Mouse (Mus musculus) MEL (cell line): ENCODE data around the gene Neo1. TPM values are rescaled to one million over a fixed set of nuclear protein-coding genes. Genes with fewer than 3 reads are reported as not detected.

ENCODE experiments used
- DNase-seq: peaks from one replicate; pipeline ENCODE4 v3.0.0; 2011; ENCODE audit warnings: low read depth, low spot score
- H3K27ac ChIP-seq: 2 replicates; pipeline ENCODE4 v1.5.1; 2012; ENCODE audit warnings: low read depth, mild to moderate bottlenecking, control low read depth, low read length, moderate library complexity; ENCODE audit not compliant: control insufficient read depth
- H3K27me3 ChIP-seq, 2 experiments: fragments of 150-350 bp in 1 of 2; sonication (generic) in 1 of 2; 2 replicates each; pipeline ENCODE4 v1.6.1; 2012; ENCODE audit warnings: low read length in 2 of 2, mild to moderate bottlenecking in 2 of 2, improper control_type of control experiment in 1 of 2, moderate library complexity in 1 of 2; ENCODE audit not compliant: insufficient read depth in 2 of 2, control insufficient read depth in 1 of 2
- H3K36me3 ChIP-seq, 2 experiments: 2 replicates each; pipeline ENCODE4 v1.6.1; 2012 to 2014; ENCODE audit warnings: low read length in 2 of 2, improper control_type of control experiment in 1 of 2, inconsistent platforms in 1 of 2, mild to moderate bottlenecking in 1 of 2; ENCODE audit not compliant: insufficient read depth in 2 of 2, control insufficient read depth in 1 of 2
- H3K4me1 ChIP-seq, 2 experiments: fragments of 150-350 bp in 1 of 2; sonication (generic) in 1 of 2; 2 replicates each; pipeline ENCODE4 v1.6.1; 2012; ENCODE audit warnings: low read length in 2 of 2, improper control_type of control experiment in 1 of 2, mild to moderate bottlenecking in 1 of 2; ENCODE audit not compliant: insufficient read depth in 2 of 2, control insufficient read depth in 1 of 2
- H3K4me3 ChIP-seq, 2 experiments: fragments of 150-350 bp in 1 of 2; sonication (generic) in 1 of 2; 2 replicates each; pipeline ENCODE4 v1.5.1; 2012; ENCODE audit warnings: low read depth in 2 of 2, low read length in 2 of 2, mild to moderate bottlenecking in 2 of 2, moderate library complexity in 2 of 2, control low read depth in 1 of 2, improper control_type of control experiment in 1 of 2; ENCODE audit not compliant: control insufficient read depth in 1 of 2, insufficient read depth in 1 of 2
- H3K79me2 ChIP-seq: 2 replicates; pipeline ENCODE4 v1.6.1; 2012; ENCODE audit warnings: mild to moderate bottlenecking, low read length, moderate library complexity; ENCODE audit not compliant: control insufficient read depth, poor library complexity, insufficient read depth
- H3K9ac ChIP-seq: 2 replicates; pipeline ENCODE4 v1.6.1; 2012; ENCODE audit warnings: low read depth, mild to moderate bottlenecking, control low read depth, low read length, moderate library complexity; ENCODE audit not compliant: control insufficient read depth, poor library complexity, severe bottlenecking
- H3K9me3 ChIP-seq: fragments of 150-350 bp; sonication (generic); replicated peaks from 2 replicates; pipeline ENCODE4 v1.6.1; 2012; ENCODE audit warnings: mild to moderate bottlenecking, low read length, improper control_type of control experiment, moderate library complexity; ENCODE audit not compliant: insufficient read depth
- BHLHE40 ChIP-seq: IDR thresholded peaks from 2 replicates; pipeline ENCODE4 v1.6.1; 2012; ENCODE audit warnings: low read depth, mild to moderate bottlenecking, inconsistent platforms, low read length, improper control_type of control experiment, borderline replicate concordance
- CHD1 ChIP-seq: IDR thresholded peaks from 2 replicates; pipeline ENCODE4 v1.6.1; 2012; ENCODE audit warnings: low read depth, mild to moderate bottlenecking, inconsistent platforms, low read length, improper control_type of control experiment
- E2F4 ChIP-seq: IDR thresholded peaks from 2 replicates; pipeline ENCODE4 v1.6.1; 2011; ENCODE audit warnings: low read depth, low read length, improper control_type of control experiment, borderline replicate concordance
- ELF1 ChIP-seq: IDR thresholded peaks from 2 replicates; pipeline ENCODE4 v1.6.1; 2014; ENCODE audit warnings: low read depth, mild to moderate bottlenecking, inconsistent platforms, low read length, improper control_type of control experiment, moderate library complexity
- EP300 ChIP-seq, 2 experiments: IDR thresholded peaks; 2 replicates each; pipeline ENCODE4 v1.6.1; 2011; ENCODE audit warnings: improper control_type of control experiment in 2 of 2, low read length in 2 of 2, low read depth in 1 of 2, mild to moderate bottlenecking in 1 of 2
- GABPA ChIP-seq: IDR thresholded peaks from 2 replicates; pipeline ENCODE4 v1.6.1; 2012; ENCODE audit warnings: low read depth, mild to moderate bottlenecking, inconsistent platforms, low read length, improper control_type of control experiment, moderate library complexity
- HCFC1 ChIP-seq: IDR thresholded peaks from 2 replicates; pipeline ENCODE4 v1.6.1; 2012; ENCODE audit warnings: low read depth, mild to moderate bottlenecking, inconsistent platforms, low read length, improper control_type of control experiment, moderate library complexity
- KAT2A ChIP-seq: conservative IDR thresholded peaks from 2 replicates; pipeline ENCODE4 v1.6.1; 2012; ENCODE audit warnings: low read depth, low read length, improper control_type of control experiment, inconsistent platforms
- MAFK ChIP-seq: IDR thresholded peaks from 2 replicates; pipeline ENCODE4 v1.6.1; 2011; ENCODE audit warnings: low read depth, mild to moderate bottlenecking, low read length, improper control_type of control experiment, borderline replicate concordance
- MAX ChIP-seq: IDR thresholded peaks from 2 replicates; pipeline ENCODE4 v1.6.1; 2011; ENCODE audit warnings: low read length, improper control_type of control experiment
- MEF2A ChIP-seq: IDR thresholded peaks from 2 replicates; pipeline ENCODE4 v1.6.1; 2014; ENCODE audit warnings: low read depth, mild to moderate bottlenecking, inconsistent platforms, low read length, improper control_type of control experiment; ENCODE audit not compliant: poor library complexity, insufficient replicate concordance, severe bottlenecking; ENCODE audit errors: extremely low read depth
- MXI1 ChIP-seq: IDR thresholded peaks from 2 replicates; pipeline ENCODE4 v1.6.1; 2011; ENCODE audit warnings: mild to moderate bottlenecking, low read depth, low read length, improper control_type of control experiment
- MYC ChIP-seq: IDR thresholded peaks from 2 replicates; pipeline ENCODE4 v1.6.1; 2011; ENCODE audit warnings: low read depth, mild to moderate bottlenecking, low read length, improper control_type of control experiment, moderate library complexity
- POLR2A ChIP-seq, 2 experiments: IDR thresholded peaks; 2 replicates each; pipeline ENCODE4 v1.6.1; 2011 to 2012; ENCODE audit warnings: low read length in 2 of 2, mild to moderate bottlenecking in 2 of 2, control low read depth in 1 of 2, improper control_type of control experiment in 1 of 2, low read depth in 1 of 2, moderate library complexity in 1 of 2; ENCODE audit not compliant: control insufficient read depth in 1 of 2, insufficient read depth in 1 of 2, poor library complexity in 1 of 2
- POLR2AphosphoS5 ChIP-seq: IDR thresholded peaks from 2 replicates; pipeline ENCODE4 v1.6.1; 2012; ENCODE audit warnings: low read depth, borderline replicate concordance, mild to moderate bottlenecking, inconsistent platforms, low read length, moderate library complexity, mixed read lengths
- RAD21 ChIP-seq: IDR thresholded peaks from 2 replicates; pipeline ENCODE4 v1.6.1; 2011; ENCODE audit warnings: mild to moderate bottlenecking, low read depth, low read length, improper control_type of control experiment
- RCOR1 ChIP-seq: IDR thresholded peaks from 2 replicates; pipeline ENCODE4 v1.6.1; 2012; ENCODE audit warnings: low read depth, mild to moderate bottlenecking, inconsistent platforms, low read length, improper control_type of control experiment
- SIN3A ChIP-seq: IDR thresholded peaks from 2 replicates; pipeline ENCODE4 v1.6.1; 2012; ENCODE audit warnings: low read length, improper control_type of control experiment, inconsistent platforms
- SMC3 ChIP-seq: IDR thresholded peaks from 2 replicates; pipeline ENCODE4 v1.6.1; 2011; ENCODE audit warnings: low read depth, low read length, improper control_type of control experiment
- TAL1 ChIP-seq: IDR thresholded peaks from 2 replicates; pipeline ENCODE4 v1.6.1; 2012; ENCODE audit warnings: mild to moderate bottlenecking, inconsistent platforms, low read length, moderate library complexity, mixed read lengths
- TCF12 ChIP-seq: IDR thresholded peaks from 2 replicates; pipeline ENCODE4 v1.6.1; 2014; ENCODE audit warnings: low read depth, mild to moderate bottlenecking, inconsistent platforms, low read length, improper control_type of control experiment, moderate library complexity
- USF1 ChIP-seq: IDR thresholded peaks from 2 replicates; pipeline ENCODE4 v1.6.1; 2014; ENCODE audit warnings: low read depth, mild to moderate bottlenecking, inconsistent platforms, low read length, improper control_type of control experiment, moderate library complexity
- USF2 ChIP-seq, 2 experiments: IDR thresholded peaks; 2 replicates each; pipeline ENCODE4 v1.6.1; 2011 to 2012; ENCODE audit warnings: improper control_type of control experiment in 2 of 2, low read length in 2 of 2, borderline replicate concordance in 1 of 2, inconsistent platforms in 1 of 2, low read depth in 1 of 2, mild to moderate bottlenecking in 1 of 2; ENCODE audit not compliant: insufficient read depth in 1 of 2
- ZKSCAN1 ChIP-seq: IDR thresholded peaks from 2 replicates; pipeline ENCODE4 v1.6.1; 2012; ENCODE audit warnings: low read depth, mild to moderate bottlenecking, inconsistent platforms, low read length, improper control_type of control experiment, moderate library complexity
- ZMIZ1 ChIP-seq: IDR thresholded peaks from 2 replicates; pipeline ENCODE4 v1.6.1; 2012; ENCODE audit warnings: low read depth, mild to moderate bottlenecking, inconsistent platforms, low read length, improper control_type of control experiment, moderate library complexity
- ZNF384 ChIP-seq: IDR thresholded peaks from 2 replicates; pipeline ENCODE4 v1.6.1; 2012; ENCODE audit warnings: low read depth, mild to moderate bottlenecking, inconsistent platforms, low read length, improper control_type of control experiment
- polyA plus RNA-seq, 2 experiments: library from polyadenylated mRNA; stranded (reverse) in 1 of 2; unstranded in 1 of 2; fragments of >175 nt in 1 of 2; fragments of >200 nt in 1 of 2; gene quantifications; 2 replicates each; pipeline versions ENCODE4 v1.2.1 to v1.2.4; 2012; ENCODE audit warnings: low replicate concordance in 2 of 2, low read depth in 1 of 2; ENCODE audit not compliant: insufficient read length in 2 of 2, insufficient read depth in 1 of 2, missing spikeins in 1 of 2
- total RNA-seq: library from RNA; depleted of rRNA; stranded (reverse); fragments of 300-350 nt; gene quantifications from 2 replicates; pipeline ENCODE4 v1.2.3, GENCODE M21; 2012

Neo1 gene
- total and polyA plus RNA-seq, 3 experiments, result 0.04 to 0.08 TPM; not detected in 1

DNA sequence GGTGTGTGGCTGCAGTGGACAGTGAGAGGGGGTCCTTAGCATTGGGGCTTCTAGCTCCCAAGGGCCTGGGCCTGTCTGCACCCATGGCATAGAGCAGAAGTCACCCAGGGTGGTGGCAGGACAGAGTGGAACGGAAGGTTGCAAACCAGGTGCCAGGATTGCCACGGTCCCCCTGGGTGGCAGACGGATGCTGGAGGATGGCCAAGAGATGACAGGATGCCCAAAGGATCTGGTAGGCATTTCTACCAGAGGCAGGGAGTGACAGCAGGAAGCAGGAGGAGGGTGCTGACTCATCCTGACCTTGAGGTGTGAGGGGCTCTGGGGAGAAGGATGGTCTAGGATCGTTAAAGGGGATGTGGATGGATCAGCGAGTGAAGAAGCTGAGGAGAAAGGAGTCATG is 197.7 kb downstream of the Neo1 start:
- Histone ChIP-seq H3K9me3 (no peaks in the 10 kb centered on the region), H3K9ac (no peak overlapping the region), H3K27me3 (peaks cover 0 to 10% of the 10 kb centered on the region in 2 experiments; a peak in 2 of 4 replicates), H3K27ac (no peak overlapping the region), H3K36me3 (no peaks in the 10 kb centered on the region), H3K79me2 (no peaks in the 10 kb centered on the region), H3K4me1 (no peaks in the 10 kb centered on the region), H3K4me3 (no peak overlapping the region)
- TF ChIP-seq RCOR1 (no peak), USF2 (IDR thresholded peaks at IDR 0.05; ENCODE audit: borderline replicate concordance in 1 of 2, insufficient read depth in 1 of 2, low read depth in 1 of 2, low read length in 2 of 2) (no peak), USF1 (no peak), MEF2A (no peak), MAX (no peak), E2F4 (no peak), SIN3A (no peak), SMC3 (no peak), HCFC1 (no peak), TCF12 (no peak), BHLHE40 (no peak), ELF1 (no peak), KAT2A (no peak), RAD21 (no peak), ZMIZ1 (no peak), ZKSCAN1 (no peak), MYC (no peak), TAL1 (no peak), CHD1 (no peak)
- no peak for DNase-seq

DNA sequence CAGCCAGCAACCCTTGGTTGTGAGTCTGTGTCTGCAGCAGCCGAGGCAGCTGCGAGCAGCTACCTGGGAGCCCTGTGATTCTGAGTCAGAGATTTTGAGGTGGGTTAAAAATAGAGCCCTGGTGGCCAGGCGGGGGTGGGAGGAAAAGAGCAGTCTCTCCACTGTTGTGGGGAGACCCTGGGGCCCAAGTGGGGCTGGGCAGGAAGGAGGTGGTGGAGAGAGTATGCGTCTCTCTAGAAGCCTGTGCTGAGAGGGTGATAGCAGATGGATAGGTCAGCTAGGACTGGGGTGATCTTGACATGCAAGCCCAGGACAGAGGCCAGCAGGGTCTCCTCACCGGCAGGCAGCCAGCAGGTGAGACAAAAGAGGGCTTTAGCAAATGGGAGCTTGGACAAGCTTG is 199.1 kb downstream of the Neo1 start:
- no peak overlapping the region for H3K9ac ChIP-seq
- H3K79me2 ChIP-seq, result no peaks in the 10 kb centered on the region
- H3K36me3 ChIP-seq, result no peaks in the 10 kb centered on the region
- no peak overlapping the region for H3K27ac ChIP-seq
- H3K4me3 ChIP-seq, result no peak overlapping the region
- TF ChIP-seq SIN3A (no peak), ZKSCAN1 (no peak), MXI1 (no peak), GABPA (no peak), POLR2AphosphoS5 (no peak), POLR2A (IDR thresholded peaks at IDR 0.05; ENCODE audit: control insufficient read depth in 1 of 2, insufficient read depth in 1 of 2, low read depth in 1 of 2, low read length in 2 of 2, poor library complexity in 1 of 2) (no peak), MAFK (no peak), MYC (no peak), KAT2A (no peak), TCF12 (no peak), MAX (no peak), USF2 (IDR thresholded peaks at IDR 0.05; ENCODE audit: borderline replicate concordance in 1 of 2, insufficient read depth in 1 of 2, low read depth in 1 of 2, low read length in 2 of 2) (no peak), ZNF384 (no peak), EP300 (IDR thresholded peaks at IDR 0.05; ENCODE audit: low read depth in 1 of 2, low read length in 2 of 2) (no peak)
- no peaks in the 10 kb centered on the region for H3K9me3 ChIP-seq
- no peaks in the 10 kb centered on the region for H3K4me1 ChIP-seq
- DNase-seq, result no peak
- H3K27me3 ChIP-seq, result peaks cover 0 to 11% of the 10 kb centered on the region in 2 experiments; a peak in 2 of 4 replicates
